Mouse (Mus musculus) midbrain, embryonic 11.5 days (tissue): ENCODE data around the gene Fam189a1. TPM values are rescaled to one million over a fixed set of nuclear protein-coding genes. Genes with fewer than 3 reads are reported as not detected.

Source experiments
- ATAC-seq: fragments of 200-750 bp; cut with Nextera tagmentation; 2 replicates; pipeline ENCODE4 v1.8.0; 2017; ENCODE audit warnings: moderate TSS enrichment, moderate library complexity; ENCODE audit not compliant: low FRiP score
- DNase-seq: peaks from one replicate; pipeline ENCODE4 v3.0.0; 2015; ENCODE audit warnings: low spot score; ENCODE audit errors: missing footprints
- H3K27ac ChIP-seq: fragments of 300-500 bp; sonication (generic); 2 replicates; pipeline ENCODE4 v1.5.1; 2014; ENCODE audit warnings: low read depth, low read length
- H3K27me3 ChIP-seq: fragments of 300-500 bp; sonication (generic); 2 replicates; pipeline ENCODE4 v1.6.1; 2014; ENCODE audit warnings: mild to moderate bottlenecking, low read length, moderate library complexity, mixed read lengths; ENCODE audit not compliant: control insufficient read depth, insufficient read depth
- H3K36me3 ChIP-seq: fragments of 300-500 bp; sonication (generic); 2 replicates; pipeline ENCODE4 v1.6.1; 2014; ENCODE audit warnings: mild to moderate bottlenecking, low read length, moderate library complexity, mixed read lengths; ENCODE audit not compliant: control insufficient read depth, insufficient read depth
- H3K4me1 ChIP-seq: fragments of 300-500 bp; sonication (generic); 2 replicates; pipeline ENCODE4 v1.6.1; 2014; ENCODE audit warnings: low read length; ENCODE audit not compliant: control insufficient read depth, insufficient read depth
- H3K4me2 ChIP-seq: fragments of 300-500 bp; sonication (generic); 2 replicates; pipeline ENCODE4 v1.6.1; 2014; ENCODE audit warnings: mild to moderate bottlenecking, moderate library complexity
- H3K4me3 ChIP-seq: fragments of 300-500 bp; sonication (generic); 2 replicates; pipeline ENCODE4 v1.5.1; 2014; ENCODE audit warnings: low read depth, low read length
- H3K9ac ChIP-seq: fragments of 300-500 bp; sonication (generic); 2 replicates; pipeline ENCODE4 v1.6.1; 2014; ENCODE audit warnings: low read length
- H3K9me3 ChIP-seq: fragments of 300-500 bp; sonication (generic); 2 replicates; pipeline ENCODE4 v1.6.1; 2016; ENCODE audit warnings: low read length; ENCODE audit not compliant: control insufficient read depth
- WGBS: fragments of 180-500 bp; shearing (Covaris S2); extraction: QIAGEN DNeasy Blood & Tissue Kit; methylation state at CpG from one replicate; pipeline ENCODE4 v1.1.7; 2014; 5-methylcytosine and 5-hydroxymethylcytosine counted together
- polyA plus RNA-seq: library from polyadenylated mRNA; unstranded; fragments of >200 nt; fragmentation: Nextera tagmentation; extraction: Ambion mirVana; gene quantifications from 2 replicates; pipeline ENCODE4 v1.2.1, GENCODE M21; 2014

Gene Fam189a1
- polyA plus RNA-seq, 1 experiment from 2014 or later: 3.4 TPM

DNA sequence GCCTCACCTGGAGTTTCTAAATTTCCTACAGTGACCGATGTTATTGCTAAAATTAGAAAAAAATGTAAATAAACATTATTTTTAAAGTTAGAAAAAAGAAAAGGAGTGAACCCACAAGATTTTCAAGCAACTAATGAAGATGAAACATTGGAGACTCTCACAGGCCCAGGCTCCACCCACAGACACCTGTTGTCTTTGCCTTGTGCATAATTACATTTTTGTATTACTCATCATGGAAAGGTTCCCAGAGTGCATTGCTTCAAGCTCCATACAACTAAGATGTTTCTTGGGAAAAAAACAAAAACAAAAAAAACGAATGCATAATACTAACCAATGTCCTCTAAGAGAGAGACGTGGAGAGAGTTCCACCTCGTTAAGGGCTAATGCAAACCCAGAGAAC is 64.9 kb downstream of the Fam189a1 start:
- no peak for DNase-seq
- H3K27ac ChIP-seq: no peak overlapping the region
- no peak overlapping the region for H3K4me3 ChIP-seq
- no peak overlapping the region for H3K4me2 ChIP-seq
- 88% methylated on average over 4 of the region's 4 CpGs for WGBS
- no peaks in the 10 kb centered on the region for H3K36me3 ChIP-seq
- no peak overlapping the region for H3K9ac ChIP-seq
- no peaks in the 10 kb centered on the region for H3K4me1 ChIP-seq
- no peak for ATAC-seq
- H3K27me3 ChIP-seq: no peaks in the 10 kb centered on the region
- no peaks in the 10 kb centered on the region for H3K9me3 ChIP-seq

DNA sequence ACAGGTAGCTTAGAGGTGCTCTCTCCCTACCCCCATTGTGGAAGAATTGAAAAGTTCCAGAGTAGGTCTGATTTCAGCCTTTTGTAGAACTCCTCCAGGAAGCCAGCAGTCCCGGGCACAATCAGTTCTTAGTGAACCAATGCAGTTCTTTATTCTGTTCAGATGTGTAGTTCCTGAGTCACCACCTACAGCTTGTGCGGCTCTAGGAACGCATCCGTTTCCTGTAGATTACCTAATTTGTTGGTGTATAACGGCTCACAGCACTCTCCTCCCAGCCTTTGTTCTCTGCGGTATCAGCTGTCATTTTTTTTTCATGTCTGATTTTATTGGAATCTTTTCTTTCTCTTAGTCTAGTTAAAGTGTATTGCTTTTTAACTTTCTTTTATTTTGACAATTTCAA is 70.4 kb downstream of the Fam189a1 start:
- Histone ChIP-seq H3K4me2 (no peak overlapping the region), H3K36me3 (no peaks in the 10 kb centered on the region), H3K4me3 (no peak overlapping the region), H3K4me1 (peaks cover 6% of the 10 kb centered on the region; the same call in 1 of the 2 replicates), H3K27ac (no peak overlapping the region), H3K9me3 (no peaks in the 10 kb centered on the region), H3K9ac (no peak overlapping the region), H3K27me3 (no peaks in the 10 kb centered on the region)
- ATAC-seq (no peak), DNase-seq (no peak)
- WGBS: 81% methylated on average over 6 of the region's 6 CpGs

- Histone ChIP-seq H3K9ac (no peak overlapping the region), H3K4me2 (no peak overlapping the region), H3K4me1 (peaks cover 6% of the 10 kb centered on the region; the same call in 1 of the 2 replicates), H3K36me3 (no peaks in the 10 kb centered on the region), H3K27ac (no peak overlapping the region), H3K27me3 (no peaks in the 10 kb centered on the region), H3K4me3 (no peak overlapping the region), H3K9me3 (no peaks in the 10 kb centered on the region)
- DNase-seq: no peak
- ATAC-seq: no peak
- WGBS: 28% methylated on average over 3 of the region's 3 CpGs
Measured at GRCm38 (mm10) chr7:65082778-65083091, 73.6 kb downstream of the Fam189a1 start.

DNA sequence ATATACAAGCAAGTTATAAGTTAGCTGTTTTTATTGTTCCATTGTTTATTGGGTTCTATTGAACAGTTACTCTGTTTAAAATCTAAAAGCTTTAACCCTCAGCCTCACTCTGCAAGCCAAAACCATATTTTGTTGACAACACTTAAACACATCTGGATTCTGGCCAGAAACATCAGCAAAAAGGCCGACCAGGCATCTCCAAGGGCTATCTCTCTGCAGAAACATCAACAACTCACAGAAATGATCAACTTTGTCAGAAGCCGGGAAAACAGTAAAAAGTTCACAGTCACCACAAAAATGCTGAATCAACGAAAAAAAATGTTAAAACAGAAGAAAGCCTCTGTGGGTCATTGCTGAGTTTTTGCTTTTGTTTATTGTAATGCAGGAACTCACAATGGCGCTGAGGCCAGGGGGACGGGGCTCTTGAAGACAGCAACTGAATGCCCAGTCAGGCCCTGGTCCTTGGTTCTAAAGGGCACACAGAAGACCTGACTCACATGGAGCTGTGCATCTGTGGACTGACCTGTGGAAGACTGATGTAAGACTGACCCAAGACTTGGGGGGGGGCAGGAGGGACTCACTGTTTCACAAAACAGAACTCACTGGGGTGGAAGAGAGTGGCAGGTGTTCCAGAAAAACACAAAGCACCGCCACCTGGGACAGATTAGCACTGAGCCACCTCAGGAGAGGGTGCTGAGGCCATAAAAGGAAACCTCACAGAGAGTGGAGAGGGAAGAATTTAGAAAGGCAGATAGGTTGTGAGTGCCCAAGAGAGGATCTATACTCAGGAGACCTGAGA is 74.2 kb downstream of the Fam189a1 start:
- Histone ChIP-seq H3K27ac (no peak overlapping the region), H3K36me3 (no peaks in the 10 kb centered on the region), H3K4me3 (no peak overlapping the region), H3K9ac (no peak overlapping the region), H3K4me2 (no peak overlapping the region), H3K9me3 (no peaks in the 10 kb centered on the region), H3K27me3 (no peaks in the 10 kb centered on the region), H3K4me1 (peaks cover 6% of the 10 kb centered on the region; the same call in 1 of the 2 replicates)
- DNase-seq (no peak), ATAC-seq (0 out of 2 replicates have a peak, but pooled peaks have one; percentile 27)
- 35% methylated on average over 6 of the region's 6 CpGs for WGBS

DNA sequence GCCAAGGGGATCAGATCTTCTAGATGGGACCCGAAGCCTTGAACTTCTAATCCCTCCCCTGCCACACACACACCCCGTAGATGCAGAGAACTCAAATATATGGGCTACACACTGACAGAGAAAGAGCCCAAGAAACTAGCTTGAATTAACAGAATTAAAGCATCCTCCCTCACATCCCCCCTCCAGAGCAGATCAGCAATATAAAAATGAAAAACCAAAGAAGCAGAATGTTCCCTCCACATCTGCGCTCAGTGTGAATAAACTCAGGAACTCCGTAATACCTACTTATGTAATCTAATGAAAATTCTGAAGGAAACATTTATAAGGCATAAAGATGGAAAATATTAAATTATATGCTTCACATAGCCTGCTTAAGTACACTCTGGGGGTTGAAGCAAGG is 80.2 kb downstream of the Fam189a1 start:
- H3K9ac ChIP-seq: no peak overlapping the region
- no peak overlapping the region for H3K27ac ChIP-seq
- no peaks in the 10 kb centered on the region for H3K36me3 ChIP-seq
- no peaks in the 10 kb centered on the region; the same call in 1 of the 2 replicates for H3K4me1 ChIP-seq
- H3K4me2 ChIP-seq: no peak overlapping the region
- DNase-seq: no peak
- WGBS: 89% methylated on average over 4 of the region's 4 CpGs
- no peak overlapping the region for H3K4me3 ChIP-seq
- H3K9me3 ChIP-seq: no peaks in the 10 kb centered on the region; the same call in 1 of the 2 replicates
- no peak for ATAC-seq
- H3K27me3 ChIP-seq: no peaks in the 10 kb centered on the region

DNA sequence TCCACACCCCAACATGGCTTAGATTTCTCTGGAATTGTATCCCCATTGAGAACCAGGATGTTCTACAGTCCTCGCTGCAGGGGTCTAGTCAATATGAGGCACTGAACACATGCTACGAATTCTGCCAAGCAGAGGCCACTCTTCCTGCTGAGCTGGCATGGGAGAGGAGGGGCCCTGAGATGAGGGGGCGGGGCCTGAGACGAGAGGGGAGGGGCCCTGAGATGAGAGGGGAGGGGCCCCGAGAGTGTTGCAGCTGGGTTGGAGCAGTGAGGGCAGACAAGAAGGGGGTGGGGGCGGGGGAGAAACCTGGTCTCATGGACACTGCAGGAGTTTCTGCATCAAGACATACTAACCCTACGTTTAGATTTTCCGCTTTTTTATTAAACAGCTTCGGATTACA is 82.2 kb downstream of the Fam189a1 start:
- H3K9me3 ChIP-seq: no peaks in the 10 kb centered on the region; the same call in 1 of the 2 replicates
- H3K4me1 ChIP-seq: no peaks in the 10 kb centered on the region; the same call in 1 of the 2 replicates
- H3K4me3 ChIP-seq: no peak overlapping the region
- no peaks in the 10 kb centered on the region for H3K36me3 ChIP-seq
- WGBS: 50% methylated on average over 9 of the region's 9 CpGs
- no peak overlapping the region for H3K9ac ChIP-seq
- H3K27ac ChIP-seq: no peak overlapping the region
- H3K4me2 ChIP-seq: no peak overlapping the region
- H3K27me3 ChIP-seq: no peaks in the 10 kb centered on the region
- DNase-seq: no peak
- ATAC-seq: peak; percentile 61; the same call in 1 of the 2 replicates

GRCm38 (mm10) chr7:65073555-65073954 is 82.8 kb downstream of the Fam189a1 start:
- Histone ChIP-seq H3K27me3 (no peaks in the 10 kb centered on the region), H3K4me3 (no peak overlapping the region), H3K4me1 (no peaks in the 10 kb centered on the region; the same call in 1 of the 2 replicates), H3K4me2 (no peak overlapping the region), H3K9me3 (no peaks in the 10 kb centered on the region; the same call in 1 of the 2 replicates), H3K36me3 (no peaks in the 10 kb centered on the region), H3K9ac (no peak overlapping the region), H3K27ac (no peak overlapping the region)
- WGBS: 23% methylated on average over 6 of the region's 6 CpGs
- DNase-seq (peak; percentile 94), ATAC-seq (peak; percentile 76)

GRCm38 (mm10) chr7:65066211-65066610 is 90.2 kb downstream of the Fam189a1 start:
- Histone ChIP-seq H3K9ac (no peak overlapping the region), H3K36me3 (no peaks in the 10 kb centered on the region), H3K4me2 (no peak overlapping the region), H3K4me1 (peaks cover 7% of the 10 kb centered on the region), H3K4me3 (no peak overlapping the region), H3K27ac (no peak overlapping the region), H3K9me3 (no peaks in the 10 kb centered on the region; the same call in 1 of the 2 replicates), H3K27me3 (no peaks in the 10 kb centered on the region)
- WGBS: 82% methylated on average over 7 of the region's 7 CpGs
- DNase-seq: no peak
- ATAC-seq: no peak

DNA sequence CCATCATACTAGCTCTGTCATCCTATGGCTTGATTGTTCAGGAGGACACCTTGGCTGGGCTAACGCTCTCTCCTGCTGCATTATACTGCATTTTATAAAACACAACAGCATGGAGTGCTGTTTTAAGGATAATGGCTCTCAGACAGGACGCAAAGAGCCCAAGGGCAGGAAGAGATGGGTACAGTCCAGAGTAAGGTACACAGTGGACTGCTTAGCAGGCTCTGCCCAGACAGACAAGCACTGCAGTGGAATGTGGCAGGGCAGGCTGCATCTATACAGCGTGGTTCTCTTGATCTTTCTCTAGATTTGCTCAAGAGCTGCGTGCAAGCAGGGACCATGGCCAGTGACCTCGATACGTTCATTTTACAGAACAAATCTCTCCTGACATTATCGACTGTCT is 90.9 kb downstream of the Fam189a1 start:
- no peaks in the 10 kb centered on the region for H3K9me3 ChIP-seq
- no peaks in the 10 kb centered on the region for H3K27me3 ChIP-seq
- no peak overlapping the region for H3K4me3 ChIP-seq
- H3K36me3 ChIP-seq: no peaks in the 10 kb centered on the region
- ATAC-seq (no peak), DNase-seq (no peak)
- H3K9ac ChIP-seq: no peak overlapping the region
- H3K4me1 ChIP-seq: peaks cover 7% of the 10 kb centered on the region
- no peak overlapping the region for H3K27ac ChIP-seq
- 84% methylated on average over 7 of the region's 7 CpGs for WGBS
- no peak overlapping the region for H3K4me2 ChIP-seq
